Mouse (Mus musculus) layer of hippocampus, adult 11-12 months (tissue): ENCODE results near the gene Zc3hc1.

Experiments
- DNase-seq: peaks from one replicate; pipeline ENCODE4 v3.0.0; 2022; ENCODE audit warnings: low spot score

Gene Zc3hc1

DNA sequence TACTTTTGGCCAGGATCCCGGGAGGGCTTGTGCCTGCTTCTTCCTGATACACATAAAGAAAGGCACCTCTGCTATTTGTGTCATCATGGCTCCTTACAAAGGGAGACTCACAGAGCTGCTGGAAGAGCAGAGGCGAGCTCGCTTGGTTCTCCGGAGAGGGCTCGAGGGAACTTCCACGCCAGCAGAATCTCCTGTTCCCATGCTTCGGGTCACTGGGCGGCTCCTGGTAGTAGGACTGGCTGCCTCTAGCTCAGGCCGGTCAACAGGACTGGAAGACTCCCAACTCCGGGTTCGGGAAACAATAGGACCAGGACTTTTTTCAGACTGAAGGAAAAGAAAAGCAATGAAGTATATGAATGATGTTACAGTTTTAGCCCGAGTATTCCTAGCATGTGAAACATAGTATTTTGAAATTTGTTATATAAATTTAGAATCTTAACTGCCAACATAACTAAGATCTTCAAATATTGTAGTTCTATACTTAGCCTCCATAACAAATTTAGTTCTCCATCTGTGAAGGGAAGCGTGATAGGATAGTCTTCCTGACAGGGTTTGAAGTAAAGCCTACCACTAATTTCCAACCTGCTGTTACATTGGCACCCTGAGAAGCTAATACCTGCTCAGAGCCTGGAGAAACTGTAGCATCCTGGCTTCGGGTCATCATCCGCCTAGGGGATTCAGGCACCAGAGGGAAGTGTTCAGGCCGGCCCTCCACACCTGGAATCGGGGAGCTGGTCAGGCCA is 18.0 kb downstream of the Zc3hc1 start:
- no peak for DNase-seq

DNA sequence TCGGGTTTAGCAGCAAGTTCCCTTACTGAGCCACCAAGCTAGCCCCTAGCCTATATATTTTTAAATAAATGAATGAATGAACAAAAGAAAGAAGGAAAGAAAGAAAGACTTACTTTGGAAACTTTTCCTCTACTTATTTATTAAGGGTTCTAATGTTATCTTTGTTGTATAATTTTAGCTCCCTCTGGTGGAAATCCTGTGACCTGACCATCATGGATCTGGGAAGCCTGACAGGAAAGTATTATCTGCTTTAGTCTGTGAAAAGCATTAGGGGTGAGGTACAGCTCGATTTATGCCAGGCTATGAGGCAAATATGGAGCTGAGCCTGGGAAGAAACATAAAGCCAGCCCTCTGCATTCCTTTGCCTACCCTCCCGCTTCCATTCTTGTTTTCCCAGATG is 21.5 kb downstream of the Zc3hc1 start:
- no peak for DNase-seq

DNA sequence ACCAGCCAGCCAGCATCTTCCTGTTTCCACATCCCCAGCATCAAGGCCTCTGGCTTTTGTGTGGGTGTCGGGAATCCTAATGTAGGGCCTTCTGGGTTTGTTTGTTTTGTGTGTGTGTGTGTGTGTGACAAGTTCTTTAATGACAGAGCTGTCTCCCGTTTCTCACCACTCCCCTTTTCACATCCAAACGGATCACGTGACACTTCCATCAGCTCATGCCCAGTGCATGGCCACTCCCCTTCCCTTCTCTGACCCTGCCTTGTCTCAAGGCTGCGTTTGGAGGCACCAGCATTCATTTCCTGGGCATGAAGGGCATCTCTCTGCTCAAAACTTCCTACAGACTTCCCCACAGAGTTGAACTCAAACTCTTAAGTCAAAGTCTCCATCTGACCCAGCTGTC is 27.0 kb downstream of the Zc3hc1 start:
- no peak for DNase-seq

DNA sequence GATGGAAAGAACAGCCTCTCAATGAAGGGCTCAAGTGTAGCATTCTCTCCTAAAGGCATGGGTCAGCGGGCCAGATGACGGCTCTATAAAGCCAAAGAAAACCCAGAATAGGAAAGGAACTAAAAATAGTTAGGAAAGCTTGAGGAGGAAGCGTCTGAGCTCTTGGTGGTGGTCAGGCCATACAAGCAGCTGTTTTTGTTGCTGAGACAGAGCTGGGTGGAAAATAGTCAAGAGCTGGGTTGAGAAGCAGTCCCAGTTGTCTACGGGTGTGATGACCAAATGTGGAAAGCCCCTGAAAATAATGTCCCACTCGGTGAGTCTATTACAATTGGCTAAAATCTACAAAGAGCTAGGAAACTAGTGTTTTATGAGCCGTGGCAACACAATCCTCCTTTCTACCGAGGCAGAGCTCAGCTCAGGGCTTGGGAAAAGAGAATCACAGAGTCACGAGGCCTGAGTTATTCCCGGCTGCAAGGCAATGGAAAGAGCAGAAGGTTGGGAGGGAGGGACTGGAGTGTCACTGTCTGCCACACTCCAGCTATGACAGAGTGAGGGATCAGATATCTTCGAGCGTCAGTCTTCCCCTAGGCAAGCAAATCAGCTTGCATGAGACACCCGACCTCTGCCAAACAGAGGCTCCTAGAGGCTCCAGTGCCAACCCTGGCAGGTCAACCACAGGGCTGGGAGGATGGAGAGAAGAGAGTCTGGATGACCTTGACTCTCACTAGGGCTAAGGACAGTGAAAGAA is 30.9 kb downstream of the Zc3hc1 start:
- DNase-seq, result no peak

DNA sequence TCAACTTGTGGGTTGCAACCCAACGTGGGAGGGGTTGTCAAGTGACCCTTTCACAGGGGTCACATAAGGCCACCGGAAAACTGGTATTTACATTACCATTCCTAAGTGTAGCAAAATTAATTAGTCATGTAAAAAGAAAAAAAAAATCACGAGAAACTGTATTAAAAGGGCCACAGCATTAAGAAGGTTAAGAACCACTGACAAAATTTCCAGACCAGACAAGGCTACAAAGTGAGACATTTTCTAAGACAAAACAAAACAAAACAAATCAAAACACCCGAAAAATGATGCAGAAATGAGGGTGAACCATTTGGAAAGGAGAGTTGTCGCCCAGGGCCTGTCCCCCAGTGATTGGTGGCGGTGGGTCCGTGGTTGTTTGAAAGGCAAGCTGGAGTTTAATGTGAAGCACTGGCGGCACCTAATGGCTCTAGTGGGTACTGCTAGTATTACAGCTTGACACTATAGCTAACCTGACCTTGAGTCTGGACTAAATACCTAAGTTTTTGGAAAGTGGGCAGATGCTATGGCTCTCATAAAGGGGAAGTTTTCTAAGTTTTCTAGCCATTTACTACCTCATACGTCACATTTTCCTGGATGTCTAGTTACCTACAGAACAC is 33.2 kb downstream of the Zc3hc1 start:
- DNase-seq, result peak; percentile 88

DNA sequence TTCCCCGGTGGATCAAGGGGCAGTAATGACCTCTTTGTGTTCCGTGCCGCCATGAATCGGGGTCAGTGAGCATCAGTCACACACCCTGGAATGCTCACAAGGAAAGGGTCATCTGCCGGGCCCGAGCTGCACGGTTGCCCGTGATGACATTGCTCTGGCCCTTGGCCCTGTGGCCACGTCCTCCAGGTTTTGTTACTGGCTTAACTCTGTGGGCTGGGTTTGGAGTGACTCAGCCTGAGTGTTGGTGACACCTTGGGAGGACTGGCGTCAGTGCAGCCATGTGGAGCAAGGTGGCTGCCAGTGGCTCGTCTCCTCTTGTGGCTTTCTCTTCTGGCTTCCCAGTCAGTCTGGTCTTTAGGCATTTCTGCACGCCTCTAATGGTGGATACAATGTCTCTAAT is 34.1 kb downstream of the Zc3hc1 start:
- no peak for DNase-seq

DNA sequence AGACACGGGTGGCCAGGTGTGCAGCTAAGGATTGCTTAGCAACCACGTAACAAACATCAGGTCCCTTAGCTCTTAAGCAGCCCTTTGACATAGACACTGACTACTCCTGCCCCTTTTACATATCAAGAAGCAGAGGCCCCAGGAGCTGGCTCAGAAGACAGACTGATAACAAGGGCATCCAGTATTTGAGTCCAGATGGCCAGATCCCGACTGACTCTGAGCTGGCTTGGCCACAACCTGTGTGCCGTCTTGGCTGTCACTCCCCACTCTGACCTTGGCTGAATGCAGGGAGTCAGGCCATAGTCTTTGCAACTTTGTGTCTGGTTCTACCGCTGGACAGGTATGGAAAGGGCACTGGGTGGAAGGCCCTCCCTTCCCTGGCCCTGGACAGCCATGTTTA is 34.7 kb downstream of the Zc3hc1 start:
- no peak for DNase-seq

DNA sequence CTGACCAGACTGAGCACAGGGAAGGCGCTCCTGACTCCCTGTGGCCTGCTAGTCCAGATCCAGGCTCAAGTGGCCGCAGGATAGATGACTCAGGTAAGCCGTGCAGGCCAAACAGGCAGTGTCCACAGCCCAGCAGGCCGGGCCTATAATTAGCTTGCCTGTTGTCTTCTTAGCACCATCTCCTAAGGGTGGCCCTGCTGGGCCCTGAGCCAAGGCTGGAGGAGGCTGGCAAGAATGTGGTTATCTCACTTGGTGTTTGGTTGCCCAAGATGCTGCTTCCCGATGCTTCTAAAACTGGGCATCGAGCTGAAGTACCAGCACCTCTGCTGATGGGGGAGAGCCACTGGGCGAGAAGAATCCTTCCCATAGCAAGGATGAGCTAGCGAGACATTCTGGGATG is 35.1 kb downstream of the Zc3hc1 start:
- DNase-seq, result no peak

DNA sequence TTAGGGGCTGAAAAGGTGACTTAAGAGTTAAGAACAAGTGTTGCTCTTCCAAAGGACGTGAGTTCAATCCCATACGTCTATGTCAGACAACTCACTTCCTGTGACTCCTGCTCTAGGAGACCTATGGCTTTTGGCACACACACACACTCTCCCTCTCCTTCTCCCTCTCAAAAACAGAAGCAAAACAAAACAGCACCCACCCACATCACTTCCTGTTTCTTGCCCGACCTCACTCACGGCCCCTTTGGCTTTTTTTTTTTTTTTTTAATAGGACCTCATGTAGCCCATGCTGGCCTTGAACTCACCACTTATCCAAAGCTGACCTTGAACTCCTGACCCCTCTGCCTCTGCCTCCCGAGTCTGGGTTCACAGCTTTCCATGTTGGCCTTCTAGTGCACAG is 36.1 kb downstream of the Zc3hc1 start:
- DNase-seq, result no peak

DNA sequence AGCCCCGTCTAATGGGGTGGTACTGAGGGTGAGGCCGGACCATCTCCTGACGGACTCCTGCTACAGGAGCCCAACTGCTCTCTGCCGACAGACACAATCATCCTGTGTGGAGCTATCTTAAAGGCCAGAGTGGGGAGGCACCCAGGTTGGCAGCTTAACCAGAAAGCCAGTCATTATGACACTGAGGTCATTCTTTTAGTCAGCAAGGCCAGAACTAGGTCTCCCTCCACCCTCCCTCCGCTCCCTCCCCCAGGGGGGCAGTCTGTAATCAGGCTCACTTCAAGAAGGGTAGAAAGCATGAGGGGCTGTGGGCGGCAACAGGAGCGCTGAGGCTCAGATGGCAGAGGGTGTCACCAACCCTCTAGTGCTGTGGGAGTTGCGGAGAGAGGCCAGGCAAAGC is 37.2 kb downstream of the Zc3hc1 start:
- DNase-seq, result no peak

DNA sequence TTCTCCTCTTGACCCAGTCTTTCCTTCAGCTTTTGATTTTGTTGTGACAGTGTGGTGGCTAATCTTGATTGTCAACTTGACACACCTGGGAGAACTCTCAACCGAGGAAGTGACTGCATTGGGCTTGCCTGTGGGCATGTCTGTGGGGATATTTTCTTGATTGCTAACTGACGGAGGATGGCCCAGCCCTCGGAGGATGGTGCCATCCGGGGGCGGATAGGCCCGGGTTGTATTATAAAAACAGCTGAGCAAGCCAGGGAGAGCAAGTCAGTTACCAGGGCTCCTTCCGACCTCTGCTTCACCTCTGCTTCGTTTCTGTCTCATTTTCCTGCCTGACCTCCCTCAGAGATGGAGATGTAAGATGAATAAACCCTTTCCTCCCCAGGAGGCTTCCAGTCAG is 38.1 kb downstream of the Zc3hc1 start:
- no peak for DNase-seq

DNA sequence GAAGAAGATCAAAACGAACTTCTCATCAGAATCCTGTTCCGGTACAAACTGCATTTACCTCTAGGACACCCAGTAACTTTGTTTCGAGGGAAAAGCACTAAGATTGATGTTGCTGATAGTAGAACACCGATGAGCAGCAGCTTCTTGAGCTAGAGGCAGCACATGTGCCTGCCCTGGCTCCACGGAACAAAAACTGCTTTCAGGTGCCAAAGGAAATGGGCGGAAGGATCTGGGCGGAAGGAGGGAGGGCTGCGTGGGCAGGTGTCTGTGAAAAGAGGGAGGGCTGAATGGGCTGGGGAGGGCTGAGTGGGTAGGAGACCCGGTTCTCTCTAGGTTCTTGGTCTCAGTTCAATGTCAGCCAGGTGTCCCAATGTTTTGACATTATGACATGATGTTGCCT is 39.5 kb downstream of the Zc3hc1 start:
- DNase-seq, result no peak

DNA sequence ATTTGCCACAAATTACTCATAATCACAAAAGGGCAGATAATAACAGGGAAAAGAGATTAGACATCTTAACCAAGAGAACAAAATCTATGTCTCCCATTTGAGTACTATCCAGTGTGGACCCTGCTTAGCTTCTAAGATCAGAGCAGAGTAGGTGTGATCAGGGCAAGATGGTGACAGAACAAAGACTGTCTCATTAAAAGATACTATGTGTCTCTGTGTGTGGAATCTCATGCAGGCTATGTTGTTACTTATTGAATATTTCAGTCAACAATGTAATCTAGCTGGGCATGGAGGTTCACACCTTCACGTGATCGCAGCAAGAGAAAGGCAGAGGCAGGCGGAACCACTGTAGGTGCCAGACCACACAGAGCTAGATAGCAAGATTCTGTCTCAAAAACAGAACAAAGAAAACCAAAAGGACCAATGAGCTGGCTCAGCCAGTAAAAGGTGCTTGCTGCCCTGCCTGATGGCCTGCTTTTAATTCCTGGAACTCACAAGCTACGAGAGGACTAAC is 43.5 kb downstream of the Zc3hc1 start:
- DNase-seq, result no peak

DNA sequence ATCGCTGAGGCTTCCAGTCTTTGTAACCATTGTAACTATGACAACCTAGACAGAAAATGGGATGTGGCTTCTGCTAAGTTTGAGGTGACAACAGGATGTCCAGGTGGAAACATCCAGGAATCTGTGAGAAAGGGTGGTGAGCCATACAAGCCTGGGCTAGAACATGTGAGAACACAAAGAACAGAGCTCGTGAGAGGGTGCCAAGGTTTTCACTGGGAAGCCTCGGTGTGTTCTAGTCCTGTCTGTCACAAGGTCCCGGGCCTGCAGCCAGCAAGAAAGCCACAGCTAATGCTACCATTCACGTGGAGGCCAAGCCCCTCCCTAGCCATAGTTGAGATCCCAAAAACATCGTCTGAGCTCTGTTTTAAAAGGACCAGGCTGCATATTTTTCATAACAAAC is 44.1 kb downstream of the Zc3hc1 start:
- DNase-seq, result no peak

DNA sequence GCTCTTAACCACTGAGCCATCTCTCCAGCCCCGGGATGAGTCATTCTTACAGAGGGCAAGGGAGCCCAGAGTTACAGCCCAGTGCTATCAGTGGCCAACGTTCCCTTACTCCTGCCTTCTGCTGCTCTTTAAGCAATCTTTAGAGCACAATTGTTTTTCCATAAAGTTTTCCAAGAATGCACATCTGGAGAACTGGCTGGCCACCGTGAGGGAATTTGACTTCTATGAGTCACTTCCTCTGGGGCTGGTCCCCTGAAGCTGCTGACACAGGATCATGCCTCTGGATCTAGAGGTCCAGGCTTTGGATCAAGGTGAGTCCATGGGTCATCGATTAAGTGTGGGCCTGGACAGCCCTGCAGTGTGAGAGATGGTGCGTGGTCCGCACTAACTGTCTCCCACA is 46.8 kb downstream of the Zc3hc1 start:
- DNase-seq, result no peak

DNA sequence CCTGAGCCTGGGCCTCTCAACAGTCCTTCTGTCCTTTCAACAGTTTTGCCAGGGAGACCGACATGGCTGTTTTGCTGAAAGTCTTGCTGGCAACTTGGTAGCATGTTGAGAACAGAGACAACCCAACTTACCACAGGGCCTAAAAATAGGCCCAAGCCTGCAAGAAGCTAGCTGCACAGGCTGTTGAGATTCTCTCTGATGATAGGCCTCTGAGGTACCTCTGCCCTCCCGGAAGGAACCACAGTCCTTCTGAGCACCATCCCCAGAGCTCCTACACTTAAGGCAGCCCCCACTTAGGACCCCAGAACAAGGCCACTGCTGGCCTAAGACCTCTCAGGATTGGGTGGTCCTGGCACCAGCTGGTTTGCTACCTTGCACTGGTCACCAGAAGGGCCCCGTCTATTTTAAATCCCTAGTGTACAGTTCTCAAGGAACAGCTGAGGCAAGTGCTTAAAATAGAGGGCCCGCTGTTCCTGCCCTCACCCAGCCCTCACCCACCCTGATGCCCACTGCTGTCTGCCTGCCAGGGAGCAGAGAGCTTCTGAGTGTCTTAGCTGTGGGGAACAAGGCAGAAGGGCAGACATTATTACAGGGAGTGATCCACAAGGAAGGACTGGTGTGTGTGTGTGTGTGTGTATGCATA is 50.5 kb downstream of the Zc3hc1 start:
- DNase-seq, result no peak

DNA sequence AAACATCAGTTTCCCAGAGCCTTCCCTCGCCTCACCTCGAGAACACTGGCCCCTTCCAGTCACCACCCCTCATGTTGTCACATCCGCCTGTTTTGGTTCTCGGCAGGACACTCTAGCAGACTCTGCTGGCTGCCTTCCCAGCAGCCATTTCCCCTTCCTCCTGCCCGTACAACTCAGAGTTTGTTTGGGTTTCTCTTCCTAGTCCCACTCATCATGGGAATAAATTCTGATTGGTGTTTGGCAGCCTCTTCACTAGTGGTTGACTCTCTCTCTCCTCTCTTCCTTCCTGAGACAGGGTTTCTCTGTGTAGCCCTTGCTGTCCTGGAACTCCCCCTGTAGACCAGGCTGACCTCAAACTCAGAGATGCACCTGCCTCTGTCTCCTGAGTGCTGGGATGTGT is 53.9 kb downstream of the Zc3hc1 start:
- DNase-seq, result peak; percentile 70

DNA sequence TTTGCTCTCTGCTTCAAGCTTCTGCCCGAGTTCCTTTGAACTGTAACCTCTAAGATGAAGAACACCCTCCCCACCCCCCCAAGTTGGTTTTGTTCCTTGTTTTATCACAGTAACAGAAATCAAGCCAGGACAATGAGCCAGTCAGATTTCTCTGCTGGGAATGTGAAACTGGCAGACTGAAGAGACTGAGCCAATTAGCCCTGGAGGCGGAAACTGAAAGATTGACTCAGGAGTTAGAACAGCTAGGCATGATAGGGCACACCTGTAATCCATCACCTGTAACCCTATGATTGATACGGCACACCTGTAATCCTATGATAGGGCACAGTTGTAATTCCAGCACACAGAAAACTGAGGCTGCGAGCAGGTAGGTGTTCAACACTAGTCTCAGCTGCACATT is 58.6 kb downstream of the Zc3hc1 start:
- DNase-seq, result no peak

DNA sequence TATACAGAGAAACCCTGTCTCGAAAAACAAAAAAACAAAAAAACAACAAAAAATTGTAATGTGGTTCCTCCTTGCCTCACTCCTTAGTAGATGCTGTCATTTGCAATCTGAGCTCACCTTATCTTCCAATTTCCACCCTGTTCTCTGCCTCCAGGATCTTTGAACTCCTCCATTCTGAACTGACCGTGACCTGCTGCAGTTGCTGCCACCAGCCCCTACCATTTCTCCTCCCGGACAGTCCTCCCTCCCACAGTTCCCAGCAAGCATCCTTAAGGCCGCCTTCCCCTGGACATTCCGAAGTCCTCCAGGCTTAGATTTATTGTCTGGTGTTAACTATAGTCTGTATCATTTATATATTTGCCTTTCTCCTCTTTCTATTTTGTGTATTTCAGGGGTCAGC is 60.1 kb downstream of the Zc3hc1 start:
- DNase-seq, result no peak

DNA sequence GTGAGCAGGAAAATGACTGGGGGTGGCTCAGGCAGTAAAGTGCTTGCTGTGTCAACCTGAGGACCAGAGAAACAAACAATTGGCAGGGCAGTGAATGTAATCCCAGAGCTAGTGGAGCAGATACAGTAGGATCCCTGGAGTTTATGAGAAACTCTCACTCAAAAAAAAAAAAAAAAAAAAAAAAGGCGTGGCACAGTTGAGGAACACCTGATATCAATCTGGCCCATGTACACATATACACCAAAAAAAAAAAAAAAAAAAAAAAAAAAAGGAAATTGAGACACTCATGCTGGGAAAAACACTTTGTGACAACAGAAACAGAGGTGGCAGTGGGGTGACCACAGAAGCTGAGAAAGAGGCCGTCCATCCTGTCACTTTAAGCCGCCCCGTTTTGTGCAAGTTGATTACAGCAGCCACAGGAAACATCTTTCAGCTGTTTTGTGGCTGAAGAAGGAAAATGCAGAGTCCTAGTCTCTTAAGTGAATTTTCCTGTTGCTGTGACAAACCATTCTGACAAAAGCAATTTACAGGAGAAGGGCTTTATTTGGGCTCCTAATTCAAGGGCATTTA is 64.8 kb downstream of the Zc3hc1 start:
- DNase-seq, result no peak

DNA sequence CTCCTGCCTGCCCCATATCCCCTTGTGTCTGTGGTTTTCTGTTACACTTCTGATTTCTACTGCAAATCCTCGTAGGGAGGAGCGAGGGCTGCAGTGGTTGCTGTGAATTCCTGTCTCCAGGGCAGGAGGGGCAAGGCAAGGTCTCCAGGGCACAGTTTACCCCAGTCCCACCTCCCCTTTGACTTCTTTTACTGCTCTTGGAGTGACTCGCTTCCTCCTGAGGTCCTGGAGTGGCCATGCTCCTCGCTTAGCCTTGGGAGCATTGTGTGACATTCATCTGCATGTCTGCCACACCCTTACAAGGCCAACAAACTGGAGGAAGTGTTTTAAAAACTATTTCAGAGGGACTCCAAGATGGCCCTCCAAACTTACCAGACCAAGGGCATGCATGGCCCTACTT is 69.8 kb downstream of the Zc3hc1 start:
- DNase-seq, result no peak

DNA sequence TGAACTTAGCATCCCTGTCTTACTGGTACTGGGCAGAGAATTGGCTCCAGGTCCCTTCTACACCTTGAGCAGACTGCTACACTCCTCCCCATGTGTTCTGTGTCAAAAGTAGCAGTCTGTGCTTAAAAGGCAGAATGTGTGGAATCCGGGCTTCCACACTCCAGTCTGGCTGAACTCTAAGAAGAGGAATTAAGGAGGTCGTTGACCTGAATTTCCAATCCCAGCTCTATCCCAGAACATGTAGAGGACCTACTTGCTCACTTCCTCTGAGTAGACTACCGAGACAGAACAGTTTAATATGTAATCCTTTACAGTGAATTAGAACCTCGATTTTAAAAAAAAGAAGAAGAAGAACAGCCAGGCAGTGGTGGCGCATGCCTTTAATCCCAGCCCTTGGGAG is 71.6 kb downstream of the Zc3hc1 start:
- no peak for DNase-seq
